Mouse (Mus musculus) spleen, postnatal 36 days (tissue): Measurements from ENCODE around the gene Dnttip1.
"Not testable (repeated sequence)": the region's sequence is repeated elsewhere in the genome, so short reads cannot be mapped to it uniquely, and the experiment has no call there.

Source experiments
- DNase-seq, 2 experiments: peaks; one replicate each; pipeline ENCODE4 v3.0.0; 2022; ENCODE audit warnings: low spot score in 2 of 2, mixed read lengths in 1 of 2

The Dnttip1 gene

DNA sequence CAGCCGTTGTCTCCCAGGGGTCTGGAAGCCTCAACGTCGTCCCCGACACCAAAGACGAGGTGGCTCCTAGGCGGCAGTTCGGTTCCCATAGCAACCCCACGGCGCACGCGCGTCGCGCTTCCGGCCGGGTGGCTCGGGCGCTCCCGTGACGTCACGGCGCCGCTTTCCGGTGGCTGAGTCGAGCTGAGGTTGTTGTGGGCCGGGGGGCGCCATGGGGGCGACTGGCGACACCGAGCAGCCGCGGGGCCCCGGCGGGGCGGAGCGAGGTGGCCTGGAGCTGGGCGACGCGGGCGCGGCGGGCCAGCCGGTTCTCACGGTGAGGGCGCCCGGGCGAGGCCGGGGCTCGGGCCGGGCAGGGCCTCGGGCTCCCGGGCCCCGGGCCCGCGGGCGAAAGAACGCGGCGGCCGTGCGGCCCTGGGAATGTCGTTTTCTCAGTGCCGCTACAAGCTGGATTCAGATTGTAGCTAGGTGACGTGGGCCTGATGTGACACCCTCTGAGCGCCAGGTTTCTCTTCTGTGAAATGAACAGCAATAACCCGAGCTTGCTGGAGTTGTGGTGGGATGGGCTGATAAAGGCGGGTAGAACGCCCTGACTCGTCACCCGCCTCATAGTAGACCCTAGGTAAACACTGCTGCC lies at the start of gene Dnttip1, which contains the start of gene Wfdc3:
Dnttip1 (plus strand) TSS at position 141 of the 637 bp plus-strand sequence.
Wfdc3 (minus strand) TSS at position 89 of the 637 bp plus-strand sequence.
- peak; percentile 90 to 93 for DNase-seq

DNA sequence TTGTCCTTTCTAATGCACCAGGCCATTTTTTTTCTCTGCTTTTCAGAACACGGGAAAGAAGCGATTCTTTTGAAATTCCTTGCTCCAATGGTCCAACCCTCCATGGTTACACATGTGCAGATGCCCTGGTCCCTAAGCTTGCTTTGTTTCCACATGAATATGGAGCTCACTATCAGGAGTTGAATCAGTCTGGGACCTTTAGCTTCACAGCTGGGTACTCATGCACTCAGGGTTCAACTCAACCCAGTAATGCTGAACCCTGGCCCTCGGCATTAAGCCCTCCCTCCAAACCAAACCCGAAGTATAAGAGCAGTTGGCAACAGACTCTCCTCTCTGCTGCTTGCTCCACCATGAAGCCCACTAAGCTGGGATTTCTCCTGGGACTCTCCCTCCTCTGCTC lies 47.6 kb upstream of the Dnttip1 start, which contains the start of gene Spint4:
Spint4 (plus strand) TSS at position 301 of the 400 bp plus-strand sequence.
- DNase-seq = no peak

DNA sequence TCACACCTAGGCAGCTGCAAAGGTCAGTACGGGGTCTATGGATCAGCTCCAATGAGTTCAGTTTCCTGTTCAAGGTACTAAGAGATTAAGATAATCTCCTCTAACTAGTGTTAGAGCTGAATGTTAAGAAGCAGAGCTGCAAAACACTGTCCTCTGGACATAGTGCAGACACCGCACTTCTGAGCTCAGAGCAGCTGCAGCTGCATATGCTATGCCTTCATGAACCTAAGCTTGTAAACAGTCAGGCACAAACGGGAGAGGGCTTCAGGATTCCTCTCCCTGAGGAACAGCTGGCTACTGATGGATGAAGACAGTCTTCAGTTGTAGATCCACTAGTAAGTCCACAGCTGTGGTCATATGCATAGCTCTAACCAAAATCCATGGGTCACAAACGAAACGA lies 44.8 kb upstream of the Dnttip1 start:
- DNase-seq = no peak

DNA sequence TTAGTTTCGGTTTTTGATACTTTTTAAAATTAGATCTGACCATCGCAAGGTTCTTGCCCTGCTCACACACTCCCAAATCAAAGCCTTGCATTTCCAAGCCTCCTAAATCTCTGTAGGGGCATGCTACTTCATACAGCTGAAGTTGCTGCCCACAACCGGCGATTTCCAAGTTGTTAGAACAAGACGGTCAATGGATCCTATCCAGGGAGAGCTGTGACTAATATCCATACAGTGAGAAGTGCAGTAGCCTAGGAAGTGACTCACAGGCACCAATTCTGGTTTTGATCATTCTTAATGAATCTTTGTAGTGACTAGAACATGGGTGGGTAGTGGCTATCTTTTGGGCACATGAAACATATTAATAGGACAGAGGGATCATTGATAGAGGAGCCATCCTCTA lies 44.0 kb upstream of the Dnttip1 start:
- DNase-seq = no peak

DNA sequence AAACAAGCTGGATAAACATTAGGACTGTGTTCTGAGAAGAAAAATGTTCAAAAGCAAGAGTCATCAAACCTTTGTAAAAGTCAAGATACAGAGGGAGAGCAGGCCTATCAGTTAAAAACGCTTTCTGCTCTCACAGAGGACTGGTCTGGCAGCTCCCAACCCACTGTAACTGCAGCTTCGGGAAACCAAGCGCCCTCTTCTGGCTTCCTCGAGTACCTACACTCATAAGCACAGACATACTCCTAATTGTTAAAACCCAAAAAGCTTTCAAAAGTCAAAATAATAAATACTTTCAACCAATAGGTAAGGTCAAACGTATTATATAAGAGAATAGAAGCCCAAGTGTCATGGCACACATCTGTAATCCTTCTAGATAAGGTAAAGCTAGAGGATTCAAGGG lies 41.5 kb upstream of the Dnttip1 start:
- DNase-seq = no peak

DNA sequence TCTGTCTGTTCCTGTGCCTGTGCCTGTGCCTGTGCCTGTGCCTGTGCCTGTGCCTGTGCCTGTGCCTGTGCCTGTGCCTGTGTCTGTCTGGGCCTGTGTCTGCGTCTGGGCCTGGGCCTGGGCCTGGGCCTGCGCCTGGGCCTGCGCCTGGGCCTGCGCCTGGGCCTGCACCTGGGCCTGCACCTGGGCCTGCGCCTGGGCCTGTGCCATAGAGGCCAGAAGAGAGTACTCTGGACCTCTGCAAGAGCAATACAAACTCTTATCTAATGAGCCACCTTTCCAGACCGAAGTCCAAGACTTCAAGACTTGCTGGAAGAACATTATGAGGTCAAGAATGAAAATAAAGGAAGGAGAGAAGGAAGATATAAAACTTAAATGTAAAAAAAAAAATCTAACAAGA lies 40.5 kb upstream of the Dnttip1 start:
- no peak for DNase-seq

DNA sequence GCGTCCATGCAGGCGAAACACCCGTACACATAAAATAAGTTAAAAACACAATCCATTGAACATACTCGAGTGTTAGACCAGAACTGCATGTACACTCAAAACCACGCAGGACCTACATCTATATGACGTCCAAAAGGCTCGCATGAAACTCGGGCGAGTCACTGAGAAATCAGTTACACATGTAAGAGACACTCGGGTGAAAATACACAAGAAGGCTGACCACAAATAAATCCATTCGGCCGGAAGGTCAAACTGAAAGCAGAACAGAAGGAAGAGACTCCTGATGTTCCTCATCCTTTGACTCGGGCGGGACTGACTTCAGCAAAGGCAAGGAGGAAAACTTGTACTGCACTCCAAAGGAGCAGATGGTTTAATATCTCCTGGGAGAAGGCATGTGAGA lies 39.8 kb upstream of the Dnttip1 start:
- DNase-seq = no peak

DNA sequence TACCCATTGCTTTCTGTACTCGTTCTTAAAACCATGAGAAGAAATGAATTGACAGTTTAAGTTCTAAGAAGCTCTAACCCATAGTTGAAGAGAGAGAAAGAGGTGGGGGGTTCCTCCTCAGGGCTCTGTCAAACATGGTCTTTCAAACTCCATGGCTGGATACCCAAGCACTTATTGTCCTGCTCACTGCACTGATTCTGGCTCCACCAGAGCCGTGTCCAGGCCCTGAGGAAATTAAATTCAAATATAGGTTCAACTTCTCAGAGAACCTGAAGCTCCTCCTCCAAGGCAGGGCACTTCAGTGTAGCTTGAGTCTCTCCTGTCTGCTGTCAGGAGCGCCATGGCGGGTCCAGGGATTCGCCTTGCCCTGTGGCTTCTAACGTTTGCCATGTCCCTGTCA lies 30.8 kb upstream of the Dnttip1 start, which contains the start of gene Spint5:
Spint5 (plus strand) TSS at position 301 of the 400 bp plus-strand sequence.
- DNase-seq = no peak

DNA sequence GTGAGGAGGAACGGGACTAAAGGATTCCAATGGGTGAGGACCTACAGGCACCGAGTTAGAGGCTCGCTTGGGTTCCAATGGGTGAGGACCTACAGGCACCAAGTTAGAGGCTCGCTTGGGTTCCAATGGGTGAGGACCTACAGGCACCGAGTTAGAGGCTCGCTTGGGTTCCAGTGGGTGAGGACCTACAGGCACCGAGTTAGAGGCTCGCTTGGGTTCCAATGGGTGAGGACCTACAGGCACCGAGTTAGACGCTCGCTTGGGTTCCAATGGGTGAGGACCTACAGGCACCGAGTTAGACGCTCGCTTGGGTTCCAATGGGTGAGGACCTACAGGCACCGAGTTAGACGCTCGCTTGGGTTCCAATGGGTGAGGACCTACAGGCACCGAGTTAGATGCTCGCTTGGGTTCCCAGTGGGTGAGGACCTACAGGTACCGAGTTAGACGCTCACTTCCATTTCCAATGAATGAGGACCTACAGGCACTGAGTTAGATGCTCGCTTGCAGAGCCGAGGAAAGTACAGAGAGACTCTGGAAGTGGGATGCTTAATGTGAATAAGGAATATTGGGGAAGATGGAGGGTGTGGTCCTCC lies 29.5 kb upstream of the Dnttip1 start:
- not testable (repeated sequence) for DNase-seq

DNA sequence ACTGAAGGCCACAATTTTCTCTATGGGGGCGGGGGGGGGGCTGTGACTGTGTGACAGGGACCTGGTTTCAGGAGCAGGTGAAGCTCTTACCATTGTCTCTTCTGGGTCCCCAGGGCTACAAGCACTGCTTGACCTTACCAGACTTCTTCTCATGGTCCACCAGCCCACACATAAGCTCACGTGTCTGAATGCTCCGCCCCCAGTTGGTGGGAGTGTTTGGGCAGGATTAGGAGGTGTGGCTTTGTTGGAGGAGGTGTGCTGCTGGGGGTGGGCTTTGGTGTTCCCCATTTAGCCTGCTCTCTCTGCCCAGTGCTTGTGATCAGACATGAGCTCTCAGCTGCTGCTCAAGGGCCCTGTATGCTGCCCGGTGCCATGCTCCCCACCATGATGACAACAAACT lies 22.5 kb upstream of the Dnttip1 start:
- DNase-seq = no peak

DNA sequence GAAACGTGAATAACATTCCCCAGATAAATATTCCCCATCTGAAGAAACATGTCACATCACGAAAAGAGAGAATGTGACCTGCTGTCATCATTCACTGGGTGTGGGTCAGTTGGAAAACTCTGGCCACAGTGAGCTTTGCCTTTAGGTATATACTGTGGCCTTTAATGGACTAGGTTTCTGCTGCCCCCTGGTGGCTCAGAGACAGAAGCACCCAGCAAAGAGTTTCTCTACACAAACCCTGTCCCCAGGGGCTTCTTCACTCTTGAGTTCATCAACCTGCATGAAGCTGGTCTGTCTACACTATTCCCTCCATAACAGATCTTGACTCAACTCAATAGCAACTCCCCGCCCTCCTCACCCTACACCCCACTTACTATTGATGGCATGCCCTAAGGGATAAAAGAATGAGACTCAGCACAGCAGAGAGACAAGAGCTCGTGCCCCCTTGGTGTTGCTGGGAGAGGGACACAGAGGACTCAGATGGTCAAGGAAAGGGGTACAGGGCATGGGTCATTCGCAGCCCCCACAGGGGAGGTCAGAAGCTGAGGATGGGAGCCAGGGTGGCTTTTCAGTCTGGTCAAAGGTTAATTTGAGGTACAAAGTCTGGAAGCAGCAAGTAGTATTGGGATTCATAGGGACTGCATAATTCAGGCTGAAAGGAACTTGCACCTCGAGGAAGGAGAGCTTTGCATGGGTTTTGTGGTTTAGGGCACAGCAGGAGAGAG lies 19.7 kb upstream of the Dnttip1 start:
- peak; percentile 44 to 57 for DNase-seq

DNA sequence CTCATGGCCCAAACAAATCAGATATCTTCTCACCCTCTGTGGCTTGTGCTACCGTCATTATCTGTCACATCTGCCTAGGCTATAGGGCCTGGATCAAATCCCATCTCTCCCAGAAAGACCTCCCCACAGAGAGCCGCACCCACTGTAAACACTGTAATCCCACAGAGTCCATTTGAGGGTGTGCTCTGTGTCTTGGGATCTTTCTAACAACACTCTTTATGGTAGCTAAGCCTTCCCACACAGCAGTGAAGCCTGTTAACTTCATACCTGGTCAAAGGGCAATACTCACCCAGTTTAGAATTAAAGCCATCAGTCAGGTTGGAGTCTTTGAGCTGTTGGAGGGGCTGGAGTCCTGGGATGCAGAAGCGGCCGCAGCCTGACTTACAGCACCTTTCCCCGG lies 14.1 kb upstream of the Dnttip1 start:
- no peak for DNase-seq

DNA sequence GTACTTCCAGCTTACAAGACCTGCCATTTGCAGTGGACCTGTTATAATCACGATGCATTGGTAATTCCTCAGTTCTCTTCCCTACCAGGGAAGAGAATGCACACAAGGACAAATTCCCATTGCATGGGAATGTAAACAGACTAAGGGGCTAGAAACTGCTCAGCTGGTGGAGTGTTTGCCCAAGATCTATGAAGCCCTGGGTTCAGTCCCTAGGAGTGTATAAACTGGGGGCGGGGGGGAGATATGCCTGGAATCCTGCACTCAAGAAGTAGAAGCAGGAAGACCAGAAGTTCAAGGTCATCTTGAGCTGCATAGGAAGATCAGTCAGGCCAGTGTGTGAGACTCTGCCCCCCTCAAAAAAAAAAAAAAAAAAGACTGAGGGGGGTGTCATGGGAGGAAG lies 12.5 kb upstream of the Dnttip1 start:
- DNase-seq = no peak

DNA sequence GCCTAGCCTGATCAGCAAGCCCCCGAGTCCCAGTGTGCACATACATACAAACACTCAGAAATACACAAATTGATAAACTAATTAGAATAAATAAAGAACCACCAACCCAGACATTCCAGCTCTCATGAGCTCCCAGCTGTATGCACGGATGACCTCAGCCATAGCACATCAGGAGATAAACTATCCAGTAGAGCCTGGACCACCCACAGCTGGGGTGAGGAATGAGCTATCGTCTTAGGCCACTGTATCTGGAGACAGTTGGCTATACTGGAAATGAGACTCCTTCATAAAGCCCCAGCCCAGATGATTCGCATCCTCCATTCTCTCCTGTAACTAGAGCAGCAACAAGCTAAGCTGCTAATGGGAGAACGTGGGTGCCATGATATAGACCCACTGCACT lies 10.9 kb upstream of the Dnttip1 start:
- no peak for DNase-seq

DNA sequence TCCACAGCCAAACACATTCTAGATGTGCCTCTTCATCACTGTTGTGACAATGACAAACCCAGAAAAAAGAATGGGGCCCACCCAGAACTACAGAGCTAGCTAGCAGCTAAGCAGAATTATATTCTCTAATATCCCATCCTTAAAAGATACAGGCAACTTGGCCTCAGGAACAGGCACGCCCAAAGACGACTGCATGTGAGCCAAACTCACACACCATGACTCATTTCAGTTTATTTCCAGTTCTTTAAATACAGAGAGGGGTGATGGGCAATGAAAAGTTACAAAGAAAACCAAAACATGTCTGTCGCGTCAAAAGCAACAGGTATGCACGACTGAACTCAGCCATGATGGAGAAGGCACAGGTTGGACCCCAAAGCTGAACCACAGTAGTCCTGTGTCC lies 10.3 kb upstream of the Dnttip1 start:
- no peak for DNase-seq

DNA sequence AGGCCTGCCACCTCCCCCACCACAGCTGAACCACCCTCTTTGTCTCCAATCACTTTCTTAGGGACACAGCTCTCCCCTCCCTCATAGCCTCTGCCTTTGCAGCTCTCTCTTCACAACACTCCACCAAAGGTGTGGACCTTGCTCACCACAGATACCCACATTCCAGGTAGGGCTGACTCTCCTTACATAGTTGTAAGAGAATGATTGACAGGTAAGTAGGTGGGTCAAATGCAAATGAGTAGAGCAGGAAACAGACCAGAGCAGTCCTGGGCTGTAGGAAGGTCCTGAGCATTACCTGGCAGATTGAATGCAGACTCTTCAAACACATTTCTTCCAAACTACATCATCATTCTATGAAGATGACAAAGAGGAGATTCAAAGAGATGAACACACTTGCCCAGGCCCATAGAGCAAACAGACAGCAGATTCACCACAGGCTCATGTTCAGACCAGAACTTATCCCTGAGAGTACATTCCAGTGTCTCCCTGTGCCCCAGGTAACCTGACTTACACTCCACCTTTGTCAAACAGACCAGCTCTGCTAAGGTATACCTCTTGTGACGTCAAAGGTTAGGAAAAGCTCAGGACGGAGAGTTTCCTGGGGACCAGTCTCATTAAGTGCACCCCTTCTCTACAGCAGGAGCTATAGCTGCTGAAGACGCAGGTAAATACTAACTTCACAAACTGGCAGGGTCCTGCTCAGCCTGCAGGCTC lies 8.2 kb upstream of the Dnttip1 start:
- DNase-seq = no peak

DNA sequence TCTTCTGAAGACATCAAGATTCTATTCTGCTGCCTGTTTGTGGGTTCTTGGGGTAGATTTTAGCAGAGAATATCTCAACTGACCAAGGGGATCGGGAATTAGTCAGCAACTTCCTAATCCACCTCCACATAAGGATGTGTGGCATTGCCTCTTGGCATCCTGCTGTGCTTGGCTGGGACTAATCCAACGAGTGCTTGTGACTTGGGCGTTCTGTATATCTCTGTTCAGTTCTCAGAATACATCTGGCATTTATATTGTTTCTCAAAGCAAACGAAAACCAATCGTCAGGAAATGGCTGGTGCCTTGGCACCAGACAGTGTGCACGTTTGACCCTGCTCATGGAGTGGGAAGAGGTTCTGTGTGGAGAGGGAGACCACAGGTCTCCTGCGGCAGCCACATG lies 5.9 kb upstream of the Dnttip1 start:
- no peak for DNase-seq

DNA sequence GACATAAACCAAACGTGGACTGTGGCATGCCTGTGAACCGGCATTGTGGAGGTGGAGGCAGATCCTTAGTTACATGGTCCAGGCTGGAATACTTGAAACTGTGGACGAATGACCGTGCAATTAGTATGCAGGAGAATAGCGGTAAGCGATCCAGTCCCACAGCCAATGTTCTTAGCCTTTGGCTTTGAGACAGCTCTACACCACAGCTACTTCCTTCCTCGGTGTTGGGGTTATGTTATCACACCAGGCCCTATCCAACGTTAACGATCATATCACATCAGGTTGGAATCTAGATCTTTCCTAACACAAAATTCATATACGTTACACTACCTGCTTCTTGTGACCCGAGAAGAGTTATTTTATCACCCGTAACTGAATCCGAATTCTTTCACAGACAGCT lies 796 bp upstream of the Dnttip1 start:
- no peak for DNase-seq

DNA sequence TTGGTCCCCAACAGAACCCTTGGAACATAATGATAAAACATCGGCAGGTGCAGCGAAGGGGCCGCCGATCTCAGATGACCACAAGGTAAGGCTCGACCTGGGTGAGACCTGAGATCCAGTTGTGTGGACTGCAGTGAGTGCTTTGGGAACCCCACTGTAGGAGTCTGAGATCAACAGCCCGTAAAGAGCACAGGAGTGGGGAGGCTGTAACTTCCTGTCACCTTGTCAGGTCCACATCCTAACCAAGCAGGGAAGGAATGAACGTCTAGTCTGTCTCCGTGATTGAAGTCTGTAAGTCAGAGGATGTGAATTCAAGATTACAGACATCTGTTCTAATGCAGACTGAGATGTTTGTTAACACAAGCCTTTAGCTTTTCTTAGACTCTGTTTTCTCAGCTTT lies 910 bp downstream of the Dnttip1 start:
- no peak for DNase-seq

DNA sequence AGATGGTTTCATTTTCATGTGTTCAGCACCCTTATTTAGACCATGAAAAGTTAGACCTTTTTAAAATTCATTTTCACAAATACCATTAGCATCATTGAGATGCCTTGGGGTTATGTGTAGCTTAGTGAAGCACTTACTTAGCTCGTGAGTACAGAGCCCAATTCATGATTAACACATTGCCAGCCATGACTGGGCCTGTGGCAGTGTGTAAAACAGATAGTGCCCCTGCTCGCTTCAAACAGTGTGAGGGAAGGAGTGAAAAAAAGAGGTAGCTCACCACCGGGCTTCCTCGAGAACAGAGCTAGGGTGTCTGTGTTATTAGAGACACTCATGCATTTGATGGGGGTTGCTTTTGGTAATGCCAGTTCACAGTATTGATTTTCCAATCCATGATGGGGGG lies 2.4 kb downstream of the Dnttip1 start:
- no peak for DNase-seq

DNA sequence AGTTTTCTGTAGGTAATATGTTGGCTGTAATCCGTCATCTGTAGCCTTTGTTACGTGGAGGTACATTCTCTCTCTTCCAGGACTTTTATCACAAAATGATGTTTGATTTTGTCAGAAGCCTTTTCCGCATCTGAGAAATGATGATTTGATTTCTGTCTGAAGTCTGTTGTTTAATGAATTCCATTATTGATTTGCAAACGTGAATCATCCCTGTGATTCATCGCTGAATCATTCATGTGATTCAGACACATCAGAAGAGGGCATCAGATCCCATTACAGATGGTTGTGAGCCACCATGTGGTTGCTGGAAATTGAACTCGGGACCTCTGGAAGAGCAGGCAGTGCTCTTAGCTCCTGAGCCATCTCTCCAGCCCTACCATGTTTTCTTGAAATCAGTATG lies 3.2 kb downstream of the Dnttip1 start:
- DNase-seq = no peak

DNA sequence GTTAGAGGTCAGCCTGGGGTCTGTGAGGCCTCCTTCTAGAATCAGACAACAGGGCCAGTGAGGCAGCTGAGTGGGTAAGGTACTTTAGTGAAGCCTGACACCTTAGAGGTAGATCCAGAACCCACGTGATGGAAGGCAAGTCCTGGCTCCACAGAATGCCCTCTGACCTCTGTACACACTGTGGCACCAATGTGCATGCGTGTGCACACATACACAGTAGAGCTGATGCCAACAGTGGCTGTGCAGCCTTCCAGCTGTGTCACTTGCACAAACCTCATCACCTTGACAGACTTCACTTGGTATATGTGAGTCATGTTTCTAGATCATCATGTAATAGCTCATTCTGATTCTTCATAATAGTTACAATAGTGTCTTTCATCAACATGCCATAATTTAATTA lies 6.7 kb downstream of the Dnttip1 start:
- no peak for DNase-seq
